Mouse (Mus musculus) mouse embryonic stem cell (cell line): Measurements from ENCODE around the gene Krtap19-5.

ENCODE experiments used
- in situ Hi-C, 2 experiments: fragments of 300-500 bp; cut with MboI; formaldehyde crosslinking; loops; 1 replicate in 1 of 2; 3 replicates in 1 of 2; pipeline ENCODE4 v1.14.3; 2019 to 2020; ENCODE audit warnings: low sequenced_read_pairs in 2 of 2, low pct_unique_long_range_greater_than_20kb in 1 of 2, mixed read lengths in 1 of 2; ENCODE audit not compliant: unreplicated experiment in 1 of 2

Krtap19-5 gene

DNA sequence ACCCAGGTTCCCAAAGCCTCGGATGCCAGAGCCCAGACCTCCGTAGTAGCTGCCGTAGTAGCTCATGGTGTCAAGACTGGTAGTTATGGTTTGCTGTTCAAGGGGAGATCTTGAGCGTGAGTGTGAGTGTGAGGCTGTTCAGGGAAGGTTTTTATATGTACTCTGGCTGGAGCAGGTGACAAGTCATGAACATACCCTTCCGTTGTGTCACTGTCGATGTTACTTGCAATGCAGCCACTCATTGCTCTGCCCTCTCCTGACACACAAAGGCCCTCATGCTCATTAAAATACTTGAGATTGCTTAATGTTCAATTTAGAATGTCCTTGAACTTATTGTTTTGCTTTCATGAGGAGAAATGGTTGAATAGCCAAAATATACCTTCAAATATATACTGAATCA, at the start of gene Krtap19-5:
Gene Krtap19-5, minus strand, starts transcription at position 101 of the 400 bp plus-strand sequence.
- in situ Hi-C loops: no loop called here

DNA sequence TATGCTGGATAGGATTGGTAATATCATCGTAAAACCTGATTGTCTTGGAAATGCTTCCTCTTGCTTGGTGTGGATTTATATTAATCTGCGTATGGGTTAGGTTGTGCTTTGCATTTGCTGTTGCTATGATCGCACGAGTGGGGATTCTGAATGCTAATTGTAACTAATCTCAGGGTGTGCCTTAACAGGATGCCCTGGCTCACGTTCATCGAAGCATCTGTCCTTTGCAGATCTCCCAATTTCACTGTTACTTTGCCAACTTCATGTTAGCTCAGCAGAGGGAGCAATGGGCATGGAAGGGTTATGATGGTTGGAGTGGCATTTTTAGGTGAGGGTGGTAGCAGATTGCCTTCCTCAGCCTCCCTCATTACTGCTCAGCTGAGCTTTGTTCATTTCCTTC, 44.8 kb upstream of the Krtap19-5 start:
- in situ Hi-C loops: no loop called here

DNA sequence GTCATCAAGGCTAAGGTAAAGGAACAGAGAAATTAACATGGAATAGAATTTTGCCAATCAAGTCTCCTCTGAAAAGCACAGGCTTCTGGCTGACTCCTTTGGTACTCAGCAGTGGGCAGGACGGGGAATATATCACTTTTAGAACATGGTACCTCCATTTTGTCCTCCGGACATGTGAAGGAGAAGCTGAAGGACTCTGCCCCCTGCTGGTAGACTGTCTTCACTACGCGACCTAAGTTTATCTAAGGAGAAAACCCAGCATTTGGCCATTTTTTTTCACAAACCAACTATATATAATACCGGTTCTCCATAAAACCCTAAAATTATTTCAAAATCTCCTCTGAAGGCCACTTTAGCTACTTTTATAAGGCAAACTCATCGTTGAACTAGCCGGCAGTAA, 42.0 kb upstream of the Krtap19-5 start:
- in situ Hi-C loops: no loop called here

DNA sequence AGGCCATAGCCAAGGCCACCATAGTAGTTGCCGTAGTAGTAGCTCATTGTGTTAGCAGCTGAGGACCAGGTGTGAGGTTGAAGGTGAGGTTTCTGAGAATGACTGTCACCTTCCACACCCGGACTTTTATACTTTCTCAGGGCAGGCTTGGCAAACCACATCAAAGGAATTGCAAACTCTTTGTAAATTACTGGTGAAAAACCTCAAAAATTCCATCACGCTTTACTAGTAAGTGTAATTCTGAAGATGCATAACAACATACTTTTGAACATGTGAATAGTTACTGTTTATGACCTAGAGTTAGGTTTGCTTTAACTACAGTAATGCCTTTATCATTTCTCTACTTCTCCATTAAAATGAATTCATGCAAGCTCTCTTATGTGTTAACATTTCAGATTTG, 35.9 kb upstream of the Krtap19-5 start, which contains the start of gene Krtap19-9b:
Gene Krtap19-9b, minus strand, starts transcription at position 101 of the 400 bp plus-strand sequence.
- in situ Hi-C loops: no loop called here

DNA sequence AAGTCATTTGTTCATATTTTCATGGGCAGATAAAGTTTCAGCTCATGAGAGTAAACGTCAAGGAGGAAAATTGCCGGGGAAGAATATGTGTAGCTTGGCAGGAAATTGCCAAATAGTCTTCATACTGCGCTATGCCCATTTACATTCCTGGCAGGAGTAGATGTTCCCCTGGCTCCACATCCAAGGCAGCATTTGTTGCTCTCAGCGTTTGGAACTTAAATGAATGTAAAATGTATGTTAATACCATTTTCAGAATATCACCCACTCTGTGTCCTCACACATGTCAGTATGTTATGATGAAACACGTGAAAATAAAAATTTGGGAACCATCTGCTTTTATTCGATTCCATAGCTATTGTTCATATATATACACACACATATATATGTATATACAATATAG, 9.4 kb downstream of the Krtap19-5 start:
- in situ Hi-C loops: no loop called here

DNA sequence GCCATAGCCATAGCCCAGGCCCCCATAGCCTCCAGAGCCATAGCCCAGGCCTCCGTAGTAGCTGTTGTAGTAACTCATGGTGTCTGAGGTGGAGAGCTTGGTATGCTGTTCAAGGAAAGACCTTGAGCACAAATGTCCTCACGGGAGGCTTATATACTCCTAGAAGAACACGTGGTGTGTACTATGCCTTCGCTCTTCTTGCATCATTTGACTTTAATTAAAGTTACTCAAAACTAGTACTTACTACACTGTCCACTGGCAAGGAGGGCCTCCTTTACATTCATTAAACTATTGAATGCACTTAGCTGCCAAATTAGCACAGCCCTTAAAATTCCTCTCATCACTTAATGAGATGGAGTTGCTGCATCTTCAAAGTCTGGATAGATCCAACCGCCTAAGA, 11.3 kb downstream of the Krtap19-5 start, which contains the start of gene Krtap19-4:
Gene Krtap19-4, minus strand, starts transcription at position 101 of the 400 bp plus-strand sequence.
- in situ Hi-C loops: no loop called here

DNA sequence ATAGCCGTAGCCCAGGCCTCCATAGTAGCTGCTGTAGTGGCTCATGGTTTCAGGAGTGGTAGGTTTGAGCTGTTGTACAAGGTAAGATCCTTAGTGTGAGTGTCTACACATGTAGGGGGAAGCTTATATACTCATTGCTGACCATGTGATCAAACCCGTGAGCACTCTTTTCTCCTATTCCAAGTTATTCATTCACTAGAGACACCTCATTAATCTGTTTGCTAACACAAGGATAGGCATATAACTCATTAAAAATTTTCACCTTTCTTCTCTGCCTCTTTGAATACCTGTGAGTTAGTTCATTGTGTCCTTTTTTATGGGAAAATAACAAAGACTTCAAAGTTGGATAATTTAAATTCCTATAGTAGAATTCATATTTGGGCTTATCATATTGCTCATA, 18.3 kb downstream of the Krtap19-5 start, which contains the start of gene Krtap19-3:
Gene Krtap19-3, minus strand, starts transcription at position 101 of the 400 bp plus-strand sequence.
- in situ Hi-C loops: no loop called here

DNA sequence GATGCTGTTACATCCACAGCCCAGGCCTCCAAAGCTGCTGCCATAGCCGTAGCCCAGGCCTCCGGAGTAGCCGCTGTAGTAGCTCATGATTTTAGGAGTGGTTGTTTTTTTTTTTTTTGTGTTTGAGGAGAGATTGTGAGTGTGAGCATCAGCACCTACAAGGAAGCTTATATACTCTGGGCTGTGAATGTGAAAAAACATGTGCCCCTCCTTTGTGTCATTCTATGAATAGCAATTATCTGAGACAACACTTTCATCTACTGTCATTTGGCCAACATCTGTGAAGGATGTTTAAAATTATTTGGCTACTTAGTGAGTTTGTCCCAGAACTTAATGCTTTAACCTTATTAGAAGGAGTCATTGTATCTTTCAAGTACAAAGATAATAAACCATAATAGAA, 22.1 kb downstream of the Krtap19-5 start, which contains the start of gene Krtap19-2:
Gene Krtap19-2, minus strand, starts transcription at position 101 of the 400 bp plus-strand sequence.
- in situ Hi-C loops: no loop called here

DNA sequence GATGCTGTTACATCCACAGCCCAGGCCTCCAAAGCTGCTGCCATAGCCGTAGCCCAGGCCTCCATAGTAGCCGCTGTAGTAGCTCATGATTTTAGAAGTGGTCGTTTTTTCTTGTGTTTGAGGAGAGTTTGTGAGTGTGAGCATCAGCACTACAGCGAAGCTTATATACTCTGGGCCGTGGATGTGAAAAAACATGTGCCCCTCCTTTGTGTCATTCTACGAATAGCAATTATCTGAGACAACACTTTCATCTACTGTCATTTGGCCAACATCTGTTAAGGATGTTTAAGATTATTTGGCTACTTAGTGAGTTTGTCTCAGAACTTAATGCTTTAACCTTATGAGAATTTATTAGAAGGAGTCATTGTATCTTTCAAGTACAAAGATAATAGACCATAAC, 26.9 kb downstream of the Krtap19-5 start, which contains the start of gene Krtap19-1:
Gene Krtap19-1, minus strand, starts transcription at position 101 of the 400 bp plus-strand sequence.
- in situ Hi-C loops: no loop called here

DNA sequence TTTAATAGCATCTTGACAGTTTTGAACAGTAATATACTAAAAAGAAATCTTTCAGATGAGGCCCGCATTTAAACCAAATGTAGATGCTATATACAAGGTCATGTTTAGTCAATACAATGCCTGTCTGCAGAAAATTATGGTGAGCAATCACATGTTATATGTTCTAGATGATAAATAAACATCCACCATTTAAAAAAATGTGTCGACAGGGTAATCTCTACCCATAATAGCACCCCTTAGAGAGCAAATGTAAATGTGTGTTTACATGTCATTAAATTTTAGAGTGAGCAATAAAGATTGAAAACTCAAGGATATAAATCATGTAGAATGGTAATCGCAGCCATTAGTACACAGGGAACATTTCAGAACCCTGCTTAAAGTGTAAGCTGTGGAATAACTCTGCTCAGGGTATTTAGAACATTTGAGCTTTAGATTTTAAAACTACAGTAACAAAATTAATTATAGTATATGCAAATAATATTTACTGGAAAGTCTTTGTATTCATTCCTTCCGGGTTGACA, 31.3 kb downstream of the Krtap19-5 start:
- in situ Hi-C loops: no loop called here

DNA sequence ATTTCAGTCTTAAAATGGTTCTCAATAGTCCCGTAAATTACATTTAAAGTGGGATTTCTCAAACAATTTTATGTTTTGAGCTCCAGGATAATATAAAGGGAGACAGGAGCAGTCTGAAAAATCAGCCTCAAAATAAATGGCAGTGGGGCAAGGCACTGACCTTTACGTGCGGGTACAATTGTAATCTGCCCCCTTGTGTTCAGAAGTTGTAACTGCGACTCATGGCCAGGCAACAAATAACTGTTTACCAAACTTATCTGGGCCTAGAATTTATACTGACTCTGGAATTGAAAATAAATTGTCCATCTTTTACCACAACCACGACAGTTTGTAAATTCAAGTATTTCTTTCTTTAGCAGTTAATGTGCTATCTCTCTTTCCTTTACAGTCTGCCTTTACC, 44.8 kb downstream of the Krtap19-5 start:
- in situ Hi-C loops: no loop called here

DNA sequence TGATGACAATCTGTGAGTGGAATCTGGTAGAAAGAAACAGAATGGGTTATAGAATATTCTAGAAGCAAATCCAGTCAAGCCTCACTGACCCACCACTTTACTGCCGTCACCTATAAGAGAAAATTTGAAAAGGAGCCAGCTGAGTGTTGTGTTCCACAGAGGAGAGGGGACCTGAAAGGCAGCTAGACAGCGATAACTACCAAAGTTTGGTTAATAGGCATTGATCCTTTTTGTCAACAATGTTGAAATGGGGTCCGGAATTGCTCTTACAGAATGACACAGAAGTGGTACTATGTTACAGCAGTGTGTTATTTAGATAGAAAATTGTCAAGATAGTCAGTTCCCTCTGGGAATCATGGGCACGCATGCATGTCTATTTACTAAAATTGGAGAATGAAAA, 47.7 kb downstream of the Krtap19-5 start:
- in situ Hi-C loops: no loop called here

DNA sequence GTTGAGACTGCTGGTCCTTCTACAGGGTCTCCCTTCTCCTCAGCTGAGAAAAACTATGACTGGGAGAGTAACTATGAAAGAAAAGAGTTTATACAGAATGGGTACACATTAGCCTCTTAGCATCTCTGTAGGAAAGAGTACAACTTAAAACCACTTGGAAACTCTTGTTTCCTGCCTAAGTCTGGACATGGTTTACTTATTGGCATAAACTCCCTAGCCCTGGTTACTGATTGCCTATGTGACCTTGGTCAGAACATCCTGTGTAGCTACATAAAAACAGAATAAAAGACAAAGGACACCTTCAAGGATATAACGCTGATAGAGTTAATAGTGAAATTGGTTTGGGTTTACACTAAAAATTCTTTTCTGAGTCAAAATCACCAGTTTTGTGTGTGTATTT, 48.9 kb downstream of the Krtap19-5 start:
- in situ Hi-C loops: no loop called here
